Mouse (Mus musculus) embryonic facial prominence, embryonic 11.5 days (tissue): ENCODE results near the gene Ints7. TPM values are rescaled to one million over a fixed set of nuclear protein-coding genes. Genes with fewer than 3 reads are reported as not detected.

ENCODE experiments used
- ATAC-seq: fragments of 200-750 bp; cut with Nextera tagmentation; replicated peaks from 2 replicates; pipeline ENCODE4 v1.8.0; 2017; ENCODE audit warnings: low read depth; ENCODE audit not compliant: insufficient number of reproducible peaks, low FRiP score, low TSS enrichment
- DNase-seq: peaks from one replicate; pipeline ENCODE4 v3.0.0-alpha.2; 2015; ENCODE audit warnings: low spot score
- H3K27ac ChIP-seq: fragments of 300-500 bp; sonication (generic); replicated peaks from 2 replicates; pipeline ENCODE4 v1.5.1; 2014; ENCODE audit warnings: mild to moderate bottlenecking, low read depth, low read length, control low read depth
- H3K27me3 ChIP-seq: fragments of 300-500 bp; sonication (generic); 2 replicates; pipeline ENCODE4 v1.6.1; 2014; ENCODE audit warnings: mild to moderate bottlenecking, low read length, moderate library complexity, mixed read lengths; ENCODE audit not compliant: control insufficient read depth, insufficient read depth
- H3K36me3 ChIP-seq: fragments of 300-500 bp; sonication (generic); replicated peaks from 2 replicates; pipeline ENCODE4 v1.6.1; 2014; ENCODE audit warnings: low read depth, mild to moderate bottlenecking, low read length, moderate library complexity, mixed read lengths; ENCODE audit not compliant: control insufficient read depth, insufficient read depth
- H3K4me1 ChIP-seq: fragments of 300-500 bp; sonication (generic); 2 replicates; pipeline ENCODE4 v1.6.1; 2014; ENCODE audit warnings: low read length, mixed read lengths; ENCODE audit not compliant: control insufficient read depth, insufficient read depth
- H3K4me2 ChIP-seq: fragments of 300-500 bp; sonication (generic); 2 replicates; pipeline ENCODE4 v1.6.1; 2014; ENCODE audit warnings: low read depth, mild to moderate bottlenecking, control low read depth, low read length, moderate library complexity
- H3K4me3 ChIP-seq: fragments of 300-500 bp; sonication (generic); 2 replicates; pipeline ENCODE4 v1.5.1; 2014; ENCODE audit warnings: low read depth, low read length, control low read depth
- H3K9ac ChIP-seq: fragments of 300-500 bp; sonication (generic); replicated peaks from 2 replicates; pipeline ENCODE4 v1.6.1; 2014; ENCODE audit warnings: mild to moderate bottlenecking, control low read depth, low read length
- H3K9me3 ChIP-seq: fragments of 300-500 bp; sonication (generic); replicated peaks from 2 replicates; pipeline ENCODE4 v1.6.1; 2016; ENCODE audit warnings: mild to moderate bottlenecking, low read length, inconsistent platforms, mixed read lengths; ENCODE audit not compliant: control insufficient read depth
- WGBS: fragments of 180-500 bp; shearing (Covaris S2); extraction: QIAGEN DNeasy Blood & Tissue Kit; methylation state at CpG from one replicate; pipeline ENCODE4 v1.1.7; 2014; 5-methylcytosine and 5-hydroxymethylcytosine counted together
- polyA plus RNA-seq: library from polyadenylated mRNA; unstranded; fragments of >200 nt; fragmentation: Nextera tagmentation; extraction: Ambion mirVana; gene quantifications from 2 replicates; pipeline ENCODE4 v1.2.1, GENCODE M21; 2014

Gene Ints7
- polyA plus RNA-seq, 1 experiment from 2014 or later: 53.4 TPM

- Histone ChIP-seq H3K4me1 (no peaks in the 10 kb centered on the region), H3K4me3 (no peak overlapping the region), H3K4me2 (no peak overlapping the region), H3K9ac (no peak overlapping the region), H3K27me3 (no peaks in the 10 kb centered on the region), H3K9me3 (no peaks in the 10 kb centered on the region), H3K27ac (no peak overlapping the region), H3K36me3 (peaks cover 13% of the 10 kb centered on the region)
- ATAC-seq: no peak
- no peak for DNase-seq
- WGBS: 95% methylated on average over 3 of the region's 3 CpGs
Measured at GRCm38 (mm10) chr1:191587062-191587461, 11.6 kb downstream of the Ints7 start.

GRCm38 (mm10) chr1:191588749-191589148 lies 13.3 kb downstream of the Ints7 start:
- WGBS: 95% methylated on average over 2 of the region's 2 CpGs
- Histone ChIP-seq H3K9me3 (no peaks in the 10 kb centered on the region), H3K4me1 (no peaks in the 10 kb centered on the region), H3K4me3 (no peak overlapping the region), H3K36me3 (peaks cover 13% of the 10 kb centered on the region), H3K9ac (no peak overlapping the region), H3K27me3 (no peaks in the 10 kb centered on the region), H3K27ac (no peak overlapping the region), H3K4me2 (no peak overlapping the region)
- ATAC-seq: no peak
- DNase-seq: no peak

- Histone ChIP-seq H3K9me3 (no peaks in the 10 kb centered on the region), H3K4me3 (no peak overlapping the region), H3K4me2 (no peak overlapping the region), H3K27ac (no peak overlapping the region), H3K4me1 (no peaks in the 10 kb centered on the region), H3K27me3 (no peaks in the 10 kb centered on the region), H3K36me3 (peaks cover 14% of the 10 kb centered on the region), H3K9ac (no peak overlapping the region)
- 92% methylated on average over 12 of the region's 12 CpGs for WGBS
- no peak for ATAC-seq
- no peak for DNase-seq
Measured at GRCm38 (mm10) chr1:191592016-191592720, 16.7 kb downstream of the Ints7 start.

- no peaks in the 10 kb centered on the region for H3K4me1 ChIP-seq
- DNase-seq: no peak
- H3K9me3 ChIP-seq: no peaks in the 10 kb centered on the region
- H3K27ac ChIP-seq: no peak overlapping the region
- peaks cover 8% of the 10 kb centered on the region for H3K36me3 ChIP-seq
- ATAC-seq: no peak
- H3K4me3 ChIP-seq: no peak overlapping the region
- H3K9ac ChIP-seq: no peak overlapping the region
- WGBS: 96% methylated on average over 8 of the region's 8 CpGs
- H3K4me2 ChIP-seq: no peak overlapping the region
- no peaks in the 10 kb centered on the region for H3K27me3 ChIP-seq
Measured at GRCm38 (mm10) chr1:191596076-191596475, 20.6 kb downstream of the Ints7 start.

GRCm38 (mm10) chr1:191599210-191599609 lies 23.8 kb downstream of the Ints7 start:
- 85% methylated on average over 5 of the region's 5 CpGs for WGBS
- H3K4me3 ChIP-seq: no peak overlapping the region
- no peak overlapping the region for H3K9ac ChIP-seq
- ATAC-seq: no peak
- no peak overlapping the region for H3K4me2 ChIP-seq
- DNase-seq: no peak
- no peaks in the 10 kb centered on the region for H3K9me3 ChIP-seq
- no peaks in the 10 kb centered on the region for H3K4me1 ChIP-seq
- no peaks in the 10 kb centered on the region for H3K27me3 ChIP-seq
- no peak overlapping the region for H3K27ac ChIP-seq
- peaks cover 8% of the 10 kb centered on the region for H3K36me3 ChIP-seq

GRCm38 (mm10) chr1:191604690-191605089 lies 29.3 kb downstream of the Ints7 start:
- Histone ChIP-seq H3K4me3 (no peak overlapping the region), H3K9ac (no peak overlapping the region), H3K27me3 (no peaks in the 10 kb centered on the region), H3K27ac (no peak overlapping the region), H3K36me3 (peaks cover 9% of the 10 kb centered on the region), H3K9me3 (no peaks in the 10 kb centered on the region), H3K4me1 (no peaks in the 10 kb centered on the region), H3K4me2 (no peak overlapping the region)
- no peak for DNase-seq
- WGBS: 67% methylated on average over 3 of the region's 3 CpGs
- ATAC-seq: no peak

- H3K9me3 ChIP-seq: no peaks in the 10 kb centered on the region
- peaks cover 14% of the 10 kb centered on the region for H3K36me3 ChIP-seq
- no peak for ATAC-seq
Measured at GRCm38 (mm10) chr1:191609051-191609450, 33.6 kb downstream of the Ints7 start.

GRCm38 (mm10) chr1:191609578-191609977 lies 34.1 kb downstream of the Ints7 start:
- Histone ChIP-seq H3K36me3 (peaks cover 14% of the 10 kb centered on the region), H3K4me2 (no peak overlapping the region), H3K27me3 (no peaks in the 10 kb centered on the region), H3K27ac (no peak overlapping the region), H3K9ac (no peak overlapping the region), H3K9me3 (no peaks in the 10 kb centered on the region), H3K4me1 (no peaks in the 10 kb centered on the region), H3K4me3 (no peak overlapping the region)
- DNase-seq (no peak), ATAC-seq (no peak)
- 84% methylated on average over 1 of the region's 1 CpGs for WGBS

More at GRCm38 (mm10) chr1:191609051-191609450, 33.6 kb downstream of the Ints7 start:
- no peaks in the 10 kb centered on the region for H3K4me1 ChIP-seq
- 84% methylated on average over 6 of the region's 6 CpGs for WGBS
- H3K27ac ChIP-seq: no peak overlapping the region
- H3K4me3 ChIP-seq: no peak overlapping the region
- H3K4me2 ChIP-seq: no peak overlapping the region
- no peak for DNase-seq
- no peaks in the 10 kb centered on the region for H3K27me3 ChIP-seq
- H3K9ac ChIP-seq: no peak overlapping the region
